Mouse (Mus musculus) cerebellum, adult 2 months (tissue): ENCODE measurements around the gene 4930513O06Rik. TPM values are rescaled to one million over a fixed set of nuclear protein-coding genes. Genes with fewer than 3 reads are reported as not detected.

Experiments
- DNase-seq, 2 experiments: peaks; one replicate each; pipeline ENCODE4 v3.0.0; 2021
- H3K27ac ChIP-seq: fragments of 200-500 bp; 2 replicates; pipeline ENCODE4 v1.5.1; 2012; ENCODE audit warnings: low read length, control low read depth, inconsistent platforms; ENCODE audit not compliant: insufficient read depth
- H3K27me3 ChIP-seq: fragments of 200-500 bp; 2 replicates; pipeline ENCODE4 v1.6.1; 2012; ENCODE audit warnings: inconsistent platforms, mild to moderate bottlenecking, low read length, moderate library complexity; ENCODE audit not compliant: control insufficient read depth, insufficient read depth
- H3K4me1 ChIP-seq: fragments of 200-500 bp; 2 replicates; pipeline ENCODE4 v1.6.1; 2011; ENCODE audit warnings: low read length; ENCODE audit not compliant: control insufficient read depth, insufficient read depth
- H3K4me3 ChIP-seq: fragments of 200-500 bp; replicated peaks from 2 replicates; pipeline ENCODE3; 2011; ENCODE audit warnings: mild to moderate bottlenecking, low read depth, low read length, control low read depth; ENCODE audit not compliant: insufficient read depth
- CTCF ChIP-seq: fragments of 200-500 bp; IDR thresholded peaks from 2 replicates; pipeline ENCODE4 v1.5.1; 2011; ENCODE audit warnings: low read depth, mild to moderate bottlenecking, control low read depth, low read length, moderate library complexity, borderline replicate concordance; ENCODE audit not compliant: insufficient read depth
- POLR2A ChIP-seq: fragments of 200-500 bp; IDR thresholded peaks from 2 replicates; pipeline ENCODE4 v1.6.1; 2011; ENCODE audit warnings: low read length, control low read depth, borderline replicate concordance; ENCODE audit not compliant: insufficient read depth
- WGBS: fragments of 180-500 bp; shearing (Covaris S2); methylation state at CpG from one replicate; pipeline ENCODE4 v1.1.7; 2018; 5-methylcytosine and 5-hydroxymethylcytosine counted together
- polyA plus RNA-seq: library from polyadenylated mRNA; depleted of rRNA; stranded (reverse); fragments of >200 nt; gene quantifications from 2 replicates; pipeline ENCODE4 v1.2.3, GENCODE M21; 2012; rRNA removed

4930513O06Rik gene
- polyA plus RNA-seq, 1 experiment = not detected

DNA sequence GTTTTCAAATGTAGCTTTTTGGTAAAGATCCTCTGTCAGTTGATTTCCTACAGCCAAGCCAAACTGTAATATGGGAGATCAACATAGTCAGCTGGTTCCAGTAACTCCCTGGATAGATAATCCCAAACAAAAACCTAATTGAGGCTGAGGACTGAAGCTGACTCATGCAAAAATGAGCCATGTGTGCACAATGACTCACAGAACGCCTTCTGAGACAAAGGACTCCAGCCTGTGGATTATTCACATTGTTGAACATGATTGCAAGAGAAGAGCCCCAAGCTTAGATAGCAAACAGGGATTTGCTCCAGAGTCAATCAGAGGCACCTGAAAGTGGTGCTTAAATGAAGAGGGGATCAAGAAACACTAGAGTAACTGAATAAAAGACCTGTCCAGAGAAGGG, 11.2 kb downstream of the 4930513O06Rik start:
- TF ChIP-seq POLR2A (no peak), CTCF (no peak)
- DNase-seq = no peak
- Histone ChIP-seq H3K27me3 (no peaks in the 10 kb centered on the region), H3K4me1 (no peaks in the 10 kb centered on the region), H3K27ac (no peak overlapping the region), H3K4me3 (no peak overlapping the region)
- WGBS = 56% methylated on average over 1 of the region's 1 CpGs

DNA sequence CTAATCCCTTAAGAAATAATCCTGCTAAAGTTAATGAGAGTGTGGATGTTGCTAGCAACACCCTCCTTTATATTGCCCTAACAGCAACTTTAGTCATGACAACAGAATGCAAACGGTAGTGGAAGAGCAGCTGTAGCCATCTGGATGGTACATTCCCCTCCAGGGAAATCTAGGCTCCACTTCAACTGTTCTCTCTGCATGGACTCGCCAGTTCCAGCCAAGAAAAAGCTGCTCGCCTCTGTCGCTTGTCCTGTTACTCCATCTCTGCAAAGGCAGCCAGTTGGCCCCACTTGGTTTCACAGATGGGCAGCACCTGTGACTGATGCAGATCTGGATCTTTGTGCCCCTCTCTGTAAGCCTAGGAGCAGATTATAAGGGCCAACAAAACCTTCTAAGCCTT, 48.0 kb downstream of the 4930513O06Rik start:
- H3K4me3 ChIP-seq = no peak overlapping the region
- no peak overlapping the region for H3K27ac ChIP-seq
- H3K27me3 ChIP-seq = no peaks in the 10 kb centered on the region
- H3K4me1 ChIP-seq = no peaks in the 10 kb centered on the region
- DNase-seq = no peak
- TF ChIP-seq POLR2A (no peak), CTCF (no peak)
- WGBS = 18% methylated on average over 4 of the region's 4 CpGs

Other genes with a start within 250 kb of the 4930513O06Rik start
- 7.9 and 8.0 TPM in 2 replicates for gene Nrk, start 171.8 kb upstream of the 4930513O06Rik start, polyA plus RNA-seq
- not detected in 2 replicates for gene Serpina7, start 1.0 kb upstream of the 4930513O06Rik start, polyA plus RNA-seq
- gene 4933428M09Rik, start 93.0 kb downstream of the 4930513O06Rik start, polyA plus RNA-seq = not detected in 2 replicates
- 1.6 and 1.7 TPM in 2 replicates for gene Mum1l1, start 123.8 kb downstream of the 4930513O06Rik start, polyA plus RNA-seq
- 0.08 TPM in 1 of 2 replicates, not detected in the other for gene Trap1a, start 247.4 kb downstream of the 4930513O06Rik start, polyA plus RNA-seq